Mouse (Mus musculus) midbrain, embryonic 16.5 days (tissue): ENCODE results near the gene Adamtsl5. TPM values are rescaled to one million over a fixed set of nuclear protein-coding genes. Genes with fewer than 3 reads are reported as not detected.

Experiments
- ATAC-seq: fragments of 200-750 bp; cut with Nextera tagmentation; 2 replicates; pipeline ENCODE4 v1.8.0; 2017; ENCODE audit warnings: moderate TSS enrichment
- H3K27ac ChIP-seq: fragments of 300-500 bp; sonication (generic); 2 replicates; pipeline ENCODE4 v1.5.1; 2014; ENCODE audit warnings: mild to moderate bottlenecking, low read length, mixed read lengths
- H3K27me3 ChIP-seq: fragments of 300-500 bp; sonication (generic); 2 replicates; pipeline ENCODE4 v1.6.1; 2014; ENCODE audit warnings: low read depth, low read length, mixed read lengths; ENCODE audit not compliant: control insufficient read depth, insufficient read depth
- H3K36me3 ChIP-seq: fragments of 300-500 bp; sonication (generic); 2 replicates; pipeline ENCODE4 v1.6.1; 2014; ENCODE audit warnings: mild to moderate bottlenecking, low read length, moderate library complexity, mixed read lengths; ENCODE audit not compliant: control insufficient read depth, insufficient read depth
- H3K4me1 ChIP-seq: fragments of 300-500 bp; sonication (generic); 2 replicates; pipeline ENCODE4 v1.6.1; 2014; ENCODE audit warnings: mild to moderate bottlenecking, low read length, mixed read lengths; ENCODE audit not compliant: control insufficient read depth, insufficient read depth
- H3K4me2 ChIP-seq: fragments of 300-500 bp; sonication (generic); 2 replicates; pipeline ENCODE4 v1.6.1; 2014; ENCODE audit warnings: mild to moderate bottlenecking, low read length, mixed read lengths
- H3K4me3 ChIP-seq: fragments of 300-500 bp; sonication (generic); 2 replicates; pipeline ENCODE4 v1.5.1; 2014; ENCODE audit warnings: low read depth, mild to moderate bottlenecking, low read length, moderate library complexity, mixed read lengths
- H3K9ac ChIP-seq: fragments of 300-500 bp; sonication (generic); 2 replicates; pipeline ENCODE4 v1.6.1; 2014; ENCODE audit warnings: low read depth, low read length, mixed read lengths
- H3K9me3 ChIP-seq: fragments of 300-500 bp; sonication (generic); replicated peaks from 2 replicates; pipeline ENCODE4 v1.6.1; 2014; ENCODE audit warnings: mild to moderate bottlenecking, low read length, mixed read lengths; ENCODE audit not compliant: control insufficient read depth, poor library complexity, severe bottlenecking
- WGBS: fragments of 180-500 bp; shearing (Covaris S2); extraction: QIAGEN DNeasy Blood & Tissue Kit; methylation state at CpG from one replicate; pipeline ENCODE4 v1.1.7; 2014; 5-methylcytosine and 5-hydroxymethylcytosine counted together
- polyA plus RNA-seq: library from polyadenylated mRNA; unstranded; fragments of >200 nt; fragmentation: Nextera tagmentation; extraction: Ambion mirVana; gene quantifications from 2 replicates; pipeline ENCODE4 v1.2.1, GENCODE M21; 2015

Gene Adamtsl5
- polyA plus RNA-seq, 1 experiment from 2014 or later: 0.38 TPM

DNA sequence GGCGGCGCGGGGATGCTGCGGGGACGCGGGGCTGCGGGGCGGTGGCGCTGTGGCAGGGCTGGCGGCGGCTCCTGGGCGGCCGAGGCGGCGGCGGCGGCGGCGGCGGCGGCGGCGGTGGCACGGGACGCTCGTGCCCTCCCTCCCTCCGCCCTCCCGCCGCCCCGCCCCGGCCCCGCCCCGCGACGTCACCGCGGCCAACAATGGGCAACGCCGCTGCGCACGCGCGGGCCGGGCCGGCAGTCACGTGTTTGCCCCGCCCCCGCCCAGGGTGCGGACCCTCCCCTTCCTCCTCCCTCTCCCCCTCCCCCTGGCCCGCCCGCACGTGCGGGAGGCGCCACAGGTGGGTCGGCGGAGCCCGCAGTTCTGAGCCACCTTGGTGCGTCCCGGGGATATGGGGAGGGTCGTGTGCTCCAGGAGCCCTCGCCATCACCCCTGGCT, 39.3 kb upstream of the Adamtsl5 start, which contains the start of gene Mex3d:
Mex3d (minus strand) TSS at position 138 of the 438 bp plus-strand sequence.
- Histone ChIP-seq H3K27ac (peak within 1 kb of the TSS; percentile 98), H3K4me2 (peak within 1 kb of the TSS; percentile 95), H3K9me3 (no peaks in the 10 kb centered on the region), H3K4me3 (peak within 1 kb of the TSS; percentile 97), H3K36me3 (peaks cover 24% of the 10 kb centered on the region), H3K27me3 (no peaks in the 10 kb centered on the region), H3K9ac (peak within 1 kb of the TSS; percentile 100), H3K4me1 (peaks cover 31% of the 10 kb centered on the region)
- 0 out of 2 replicates have a peak, but pooled peaks have one; percentile 14 for ATAC-seq
- 0% methylated on average over 19 of the region's 61 CpGs for WGBS

DNA sequence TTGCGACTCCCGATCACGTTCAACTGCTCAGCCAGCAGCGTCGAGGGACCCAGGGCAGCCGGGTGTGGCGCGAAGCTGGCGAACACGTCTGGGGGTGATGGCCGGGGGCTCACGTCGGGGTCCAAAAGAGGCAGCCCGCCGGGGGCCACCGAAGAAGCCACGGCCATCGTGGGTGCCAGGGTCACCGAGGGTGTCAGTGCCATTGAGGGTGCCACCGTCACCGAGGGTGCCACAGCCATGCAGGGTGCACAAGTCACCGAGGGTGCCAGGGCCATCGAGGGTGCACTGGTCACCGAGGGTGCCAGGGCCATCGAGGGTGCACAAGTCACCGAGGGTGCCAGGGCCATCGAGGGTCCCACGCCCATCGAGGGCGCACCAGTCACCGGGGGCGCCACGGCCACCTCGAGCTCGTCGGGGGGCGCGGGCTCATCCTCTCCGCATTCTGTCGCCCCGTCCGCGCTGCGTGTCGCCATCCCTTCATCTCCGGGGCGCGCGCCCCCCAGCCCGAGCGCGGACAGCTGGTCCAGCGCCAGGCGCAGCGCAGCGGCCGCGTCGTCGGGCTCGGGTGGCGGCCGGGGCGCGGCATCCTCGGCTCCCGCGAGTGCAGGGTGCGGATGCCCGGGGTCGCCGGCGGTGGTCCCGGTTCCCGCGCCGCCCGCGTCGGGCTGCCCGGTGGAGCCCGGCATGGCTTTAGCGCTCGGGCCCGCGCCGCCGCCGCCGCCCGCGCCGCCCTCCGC, 38.7 kb upstream of the Adamtsl5 start:
- no peaks in the 10 kb centered on the region for H3K27me3 ChIP-seq
- ATAC-seq: no peak
- H3K4me2 ChIP-seq: peak overlapping the region; percentile 95
- peak overlapping the region; percentile 100 for H3K9ac ChIP-seq
- H3K4me3 ChIP-seq: peak overlapping the region; percentile 97
- peaks cover 34% of the 10 kb centered on the region for H3K4me1 ChIP-seq
- peak overlapping the region; percentile 98 for H3K27ac ChIP-seq
- no peaks in the 10 kb centered on the region for H3K9me3 ChIP-seq
- H3K36me3 ChIP-seq: peaks cover 24% of the 10 kb centered on the region
- whole genome bisulfite sequencing: under 1% methylated on average over 56 of the region's 94 CpGs

DNA sequence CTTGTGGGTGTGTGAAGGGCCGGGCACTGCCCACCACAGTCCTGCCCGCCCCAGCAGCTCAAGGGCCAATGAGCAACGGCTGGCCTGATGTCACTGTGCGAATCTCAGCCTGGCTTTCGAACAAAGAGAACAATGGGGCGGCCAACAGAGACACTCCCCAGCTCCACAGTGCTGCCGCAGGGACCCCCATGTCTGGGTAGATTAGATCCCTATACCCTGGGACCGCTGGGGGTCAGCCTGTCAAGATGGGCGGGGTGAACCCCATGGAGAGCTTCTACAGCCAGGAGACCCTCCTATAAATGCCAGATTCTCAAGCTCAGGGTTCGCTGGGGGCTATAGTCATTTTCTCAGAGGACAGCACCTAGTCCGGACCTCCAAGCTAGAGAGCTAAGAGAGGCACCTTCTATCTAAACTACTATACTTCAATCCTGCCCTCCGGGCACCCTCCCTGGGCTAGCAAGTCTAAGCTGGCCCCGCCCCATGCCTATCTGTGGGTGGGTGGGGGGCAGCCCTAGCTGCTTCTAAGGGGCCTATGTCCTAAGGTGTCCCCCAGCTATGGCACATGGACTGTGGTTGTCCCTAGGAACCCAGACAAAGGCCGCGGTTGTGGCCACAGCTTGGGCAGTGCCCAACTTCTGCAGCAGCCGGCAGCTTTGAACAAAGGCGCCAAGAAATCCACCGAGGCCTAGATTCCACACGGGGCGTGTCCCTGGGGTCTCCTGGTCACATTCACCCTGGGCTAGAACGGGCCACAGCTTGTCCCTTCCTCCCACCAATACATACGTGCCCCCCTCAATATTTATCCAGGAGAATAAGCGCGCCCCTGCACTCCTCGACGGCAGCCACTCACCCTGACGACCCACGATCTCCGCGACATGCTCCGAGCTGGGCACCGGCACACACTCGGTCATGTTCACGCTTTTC, 37.9 kb upstream of the Adamtsl5 start:
- Histone ChIP-seq H3K4me1 (peaks cover 35% of the 10 kb centered on the region), H3K27ac (peak overlapping the region; percentile 98), H3K4me2 (peak overlapping the region; percentile 95), H3K36me3 (peaks cover 28% of the 10 kb centered on the region), H3K27me3 (no peaks in the 10 kb centered on the region), H3K4me3 (peak overlapping the region; percentile 97), H3K9ac (peak overlapping the region; percentile 100), H3K9me3 (no peaks in the 10 kb centered on the region)
- peak; percentile 82 for ATAC-seq
- 1% methylated on average over 34 of the region's 34 CpGs for WGBS

DNA sequence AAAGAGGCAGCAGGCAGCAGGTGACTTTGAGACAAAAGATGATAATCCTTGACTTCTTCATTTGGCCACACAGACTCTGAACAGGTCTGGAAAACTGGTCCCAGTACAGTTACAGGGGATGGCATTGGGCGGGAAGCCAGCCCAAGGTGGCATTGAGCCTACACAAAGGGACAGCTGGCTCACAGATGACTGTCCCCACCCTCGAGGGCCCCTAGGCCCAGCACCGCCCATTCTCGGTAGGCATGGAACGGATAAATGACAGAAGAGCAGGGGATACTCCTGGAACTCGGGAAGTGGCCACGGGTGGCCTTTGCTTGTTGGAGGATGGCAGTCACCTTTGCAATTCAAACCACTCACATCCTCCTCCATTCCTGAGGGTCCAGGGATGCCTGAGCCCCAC, 37.1 kb upstream of the Adamtsl5 start:
- peak; percentile 4; the same call in 1 of the 2 replicates for ATAC-seq
- Histone ChIP-seq H3K27ac (peak overlapping the region; percentile 98), H3K9me3 (no peaks in the 10 kb centered on the region), H3K9ac (peak overlapping the region; percentile 100), H3K27me3 (no peaks in the 10 kb centered on the region), H3K4me2 (peak overlapping the region; percentile 95), H3K4me3 (peak overlapping the region; percentile 97), H3K4me1 (peaks cover 35% of the 10 kb centered on the region), H3K36me3 (peaks cover 32% of the 10 kb centered on the region)
- 3% methylated on average over 7 of the region's 7 CpGs for WGBS

DNA sequence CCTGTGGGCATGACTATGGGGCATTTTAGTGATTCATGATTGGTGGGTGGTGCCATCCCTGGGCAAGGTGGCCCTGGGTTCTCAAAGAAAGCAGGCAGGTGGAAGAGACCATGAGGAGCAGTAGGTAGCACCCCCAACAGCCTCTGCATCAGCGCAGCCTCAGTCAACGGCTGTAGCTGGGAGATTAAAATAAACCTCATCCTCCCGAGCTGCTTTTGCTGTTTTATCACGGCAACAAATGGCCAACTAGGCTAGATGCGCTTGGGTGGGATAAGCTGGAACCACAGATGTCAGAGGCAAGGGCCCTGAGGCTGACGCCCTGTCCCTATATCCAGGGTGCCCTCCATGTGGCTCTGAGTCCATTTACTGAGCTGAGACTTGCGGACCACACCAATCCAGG, 36.5 kb upstream of the Adamtsl5 start:
- H3K9me3 ChIP-seq: no peaks in the 10 kb centered on the region
- ATAC-seq: no peak
- peaks cover 36% of the 10 kb centered on the region for H3K36me3 ChIP-seq
- H3K27me3 ChIP-seq: no peaks in the 10 kb centered on the region
- peak overlapping the region; percentile 98 for H3K27ac ChIP-seq
- H3K4me2 ChIP-seq: peak overlapping the region; percentile 95
- H3K4me3 ChIP-seq: peak overlapping the region; percentile 97
- H3K9ac ChIP-seq: peak overlapping the region; percentile 100
- WGBS: 41% methylated on average over 7 of the region's 7 CpGs
- peaks cover 35% of the 10 kb centered on the region for H3K4me1 ChIP-seq

DNA sequence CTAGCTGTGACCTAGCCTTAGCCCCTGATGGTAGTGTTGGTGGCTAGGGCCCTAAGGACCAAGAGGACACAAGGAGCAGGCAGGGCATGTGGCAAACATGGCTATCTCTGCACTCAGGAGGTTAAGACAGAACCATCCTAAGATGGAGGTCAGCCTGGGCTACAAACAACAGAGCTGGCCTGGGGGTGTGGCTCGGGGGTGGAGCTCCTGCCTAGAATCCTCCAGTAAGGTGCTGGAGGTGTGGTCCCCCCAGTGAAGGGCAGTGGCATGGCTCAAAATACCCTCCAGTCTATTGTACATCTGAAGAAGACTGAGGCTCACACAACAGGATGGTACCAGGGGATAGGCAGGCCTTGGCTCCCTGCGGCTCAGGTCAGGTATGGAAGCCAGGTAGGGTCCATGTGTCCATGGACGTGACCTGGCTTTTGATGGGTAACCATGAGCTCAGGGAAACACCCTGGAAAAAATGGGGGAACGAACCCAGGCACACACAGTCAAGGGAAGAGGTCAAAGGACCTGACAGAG, 36.0 kb upstream of the Adamtsl5 start:
- ATAC-seq: no peak
- peak overlapping the region; percentile 100 for H3K9ac ChIP-seq
- H3K27ac ChIP-seq: peak overlapping the region; percentile 98
- peaks cover 35% of the 10 kb centered on the region for H3K4me1 ChIP-seq
- peaks cover 40% of the 10 kb centered on the region for H3K36me3 ChIP-seq
- H3K9me3 ChIP-seq: no peaks in the 10 kb centered on the region
- H3K27me3 ChIP-seq: no peaks in the 10 kb centered on the region
- WGBS: 78% methylated on average over 4 of the region's 4 CpGs
- peak overlapping the region; percentile 97 for H3K4me3 ChIP-seq
- peak overlapping the region; percentile 95 for H3K4me2 ChIP-seq

DNA sequence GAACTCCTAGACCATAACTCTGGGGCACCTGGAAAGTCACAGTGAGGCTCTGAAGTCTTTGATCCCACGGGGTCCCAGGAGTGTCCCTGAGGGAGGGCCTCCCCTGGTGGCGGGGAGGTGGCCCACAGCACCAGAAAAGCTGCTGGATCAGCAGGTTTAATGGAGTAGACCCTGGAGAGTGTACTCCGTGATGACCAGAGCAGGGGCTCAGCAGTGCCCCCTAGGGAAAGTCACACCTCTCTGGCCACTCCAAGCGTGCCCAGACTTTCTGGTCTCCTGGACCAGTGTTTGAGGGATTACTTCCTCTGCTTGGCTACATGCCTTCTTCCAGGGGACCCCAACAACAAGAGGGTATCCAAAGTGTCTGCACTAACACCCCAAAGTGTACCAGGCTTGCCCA, 35.2 kb upstream of the Adamtsl5 start:
- ATAC-seq: no peak
- Histone ChIP-seq H3K27me3 (no peaks in the 10 kb centered on the region), H3K9me3 (no peaks in the 10 kb centered on the region), H3K4me2 (peak overlapping the region; percentile 95), H3K9ac (peak overlapping the region; percentile 100), H3K36me3 (peaks cover 40% of the 10 kb centered on the region), H3K4me1 (peaks cover 35% of the 10 kb centered on the region), H3K27ac (no peak overlapping the region), H3K4me3 (peak overlapping the region; percentile 97)
- WGBS: 51% methylated on average over 4 of the region's 4 CpGs

DNA sequence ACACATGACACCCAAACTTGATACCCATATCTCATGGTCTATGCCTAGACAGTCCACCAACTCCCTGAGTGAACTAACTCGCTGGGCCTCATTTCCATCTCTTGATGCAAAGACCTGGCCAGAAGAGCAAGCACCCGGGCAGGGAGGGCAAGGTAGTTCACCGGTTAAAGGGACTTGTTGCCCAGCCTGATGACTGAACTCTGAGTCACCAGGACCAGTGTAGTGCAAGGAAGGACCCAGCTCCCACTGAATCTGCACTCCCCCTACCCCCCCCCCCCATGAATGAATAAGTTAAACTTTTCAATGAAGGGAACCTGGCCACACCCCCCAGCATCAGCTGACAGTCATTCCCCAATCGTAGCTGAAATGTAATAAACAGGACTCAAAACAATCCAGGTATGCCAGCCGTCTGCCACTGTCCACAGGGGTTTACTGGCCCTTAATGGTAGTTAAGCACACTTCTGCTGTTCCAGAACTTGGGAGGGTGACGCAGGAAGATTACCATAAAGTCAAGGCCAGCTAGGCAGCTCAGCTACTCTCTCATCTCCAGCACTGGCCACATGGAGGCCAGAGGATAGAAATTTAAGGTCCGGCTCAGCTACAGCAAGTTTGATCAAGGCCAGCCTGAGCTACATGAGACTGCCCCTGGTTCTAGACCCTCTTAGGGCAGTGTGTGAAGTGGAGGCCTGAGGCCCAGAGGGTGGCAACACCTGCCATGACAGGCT, 34.6 kb upstream of the Adamtsl5 start:
- peak overlapping the region; percentile 8; the same call in 1 of the 2 replicates for H3K4me3 ChIP-seq

More for the DNA sequence above, 34.6 kb upstream of the Adamtsl5 start:
- peaks cover 30% of the 10 kb centered on the region for H3K4me1 ChIP-seq
- H3K9ac ChIP-seq: no peak overlapping the region
- WGBS: 73% methylated on average over 7 of the region's 7 CpGs
- H3K27me3 ChIP-seq: no peaks in the 10 kb centered on the region
- peak overlapping the region; percentile 95 for H3K4me2 ChIP-seq
- ATAC-seq: no peak
- peaks cover 40% of the 10 kb centered on the region for H3K36me3 ChIP-seq
- no peaks in the 10 kb centered on the region for H3K9me3 ChIP-seq
- H3K27ac ChIP-seq: no peak overlapping the region
